18 mouse cellular contexts compared by ENCODE assay signal in the genomic region with DNA sequence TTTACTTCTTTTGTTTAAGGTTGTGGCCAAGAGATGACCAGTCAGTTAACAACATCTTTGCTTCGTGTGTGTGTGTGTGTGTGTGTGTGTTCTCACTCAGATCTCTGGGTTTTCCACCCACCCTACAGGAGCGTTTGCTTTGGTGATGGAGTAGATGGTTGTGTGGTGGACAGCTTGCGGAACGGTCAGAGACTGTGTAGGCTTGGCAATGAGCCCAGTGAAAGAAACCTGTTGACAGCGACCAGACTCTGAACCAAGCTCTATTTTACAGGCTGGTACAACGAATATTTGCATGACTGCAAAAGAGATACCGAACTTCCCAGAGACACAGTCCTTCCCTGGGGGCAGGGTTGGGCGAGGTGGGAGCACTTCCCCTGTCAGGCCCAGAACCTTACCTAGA. TPM values are rescaled to one million over a fixed set of nuclear protein-coding genes. Genes with fewer than 3 reads are reported as not detected.
DNase-seq lines count a peak whose midpoint lies in the region; ATAC-seq and TF ChIP-seq lines count a peak whose summit lies in the region.
"Had no signal": no experiment of that assay in that cellular context is flagged by ENCODE, and none has a peak within 500 bp of the region (broad histone marks: within the 10 kb centered on the region; RNA-seq: fewer than 3 reads in every experiment).

No protein-coding gene starts in this region.

- no peaks in the 10 kb centered on the region for H3K27me3 ChIP-seq in heart, postnatal 0 days (ENCODE audit: control insufficient read depth, insufficient read depth, low read length)
- no peaks in the 10 kb centered on the region for H3K27me3 ChIP-seq in midbrain, embryonic 14.5 days (ENCODE audit: control insufficient read depth, insufficient read depth, low read length)
- H3K27me3 ChIP-seq in midbrain, embryonic 11.5 days (ENCODE audit: control insufficient read depth, insufficient read depth, low read length) = no peaks in the 10 kb centered on the region
- H3K27me3 ChIP-seq: embryonic facial prominence, embryonic 13.5 days; intestine, embryonic 15.5 days; liver, embryonic 12.5 days; lung, embryonic 15.5 days; midbrain, embryonic 15.5 days had no signal

- no peak overlapping the region for H3K4me2 ChIP-seq in heart, postnatal 0 days (ENCODE audit: low read depth, low read length)
- H3K4me2 ChIP-seq in midbrain, embryonic 14.5 days (ENCODE audit: low read length) = no peak overlapping the region
- no peak overlapping the region for H3K4me2 ChIP-seq in midbrain, embryonic 11.5 days
- H3K4me2 ChIP-seq: embryonic facial prominence, embryonic 13.5 days; intestine, embryonic 15.5 days; kidney, embryonic 15.5 days; liver, embryonic 12.5 days; lung, embryonic 15.5 days; midbrain, embryonic 15.5 days had no signal

- no peak overlapping the region for H3K27ac ChIP-seq in heart, postnatal 0 days (ENCODE audit: low read depth)
- H3K27ac ChIP-seq in midbrain, embryonic 14.5 days (replicated peaks; ENCODE audit: low read depth, low read length) = no peak overlapping the region
- no peak overlapping the region for H3K27ac ChIP-seq in midbrain, embryonic 11.5 days (ENCODE audit: low read depth, low read length)
- H3K27ac ChIP-seq: embryonic facial prominence, embryonic 13.5 days; intestine, embryonic 15.5 days; kidney, embryonic 15.5 days; liver, embryonic 12.5 days; lung, embryonic 15.5 days; midbrain, embryonic 15.5 days; stomach, postnatal 0 days had no signal

- peak; percentile 5 for DNase-seq in cerebellum, adult 9-11 months
- DNase-seq in cerebellum, adult 11 months = no peak
- peak; percentile 22 for DNase-seq in heart, postnatal 0 days (ENCODE audit: low spot score)
- no peak for DNase-seq in heart, adult 8-10 months (ENCODE audit: low spot score)
- peak; percentile 24 for DNase-seq in midbrain, embryonic 14.5 days
- DNase-seq in midbrain, embryonic 11.5 days (ENCODE audit: low spot score, missing footprints) = no peak
- DNase-seq in cerebellum, postnatal 10 days = peak; percentile 92 to 95
- DNase-seq in layer of hippocampus, adult 9-10 months (ENCODE audit: low spot score) = no peak
- DNase-seq: adrenal gland, adult 8-10 months; gastrocnemius, postnatal 14 days; layer of hippocampus, postnatal 36 days had no signal

- no peak overlapping the region for H3K9ac ChIP-seq in heart, postnatal 0 days (replicated peaks; ENCODE audit: low read depth, low read length)
- H3K9ac ChIP-seq in midbrain, embryonic 14.5 days (replicated peaks; ENCODE audit: low read length) = no peak overlapping the region
- H3K9ac ChIP-seq in midbrain, embryonic 11.5 days (ENCODE audit: low read length) = no peak overlapping the region
- H3K9ac ChIP-seq: embryonic facial prominence, embryonic 13.5 days; intestine, embryonic 15.5 days; kidney, embryonic 15.5 days; liver, embryonic 12.5 days; lung, embryonic 15.5 days; midbrain, embryonic 15.5 days had no signal

- TF ChIP-seq EP300 in heart, postnatal 0 days (IDR thresholded peaks at IDR 0.05; ENCODE audit: low read depth) = no peak

- ATAC-seq in heart, postnatal 0 days (ENCODE audit: insufficient read depth, low read depth) = no peak
- no peak for ATAC-seq in midbrain, embryonic 14.5 days (ENCODE audit: low FRiP score, low TSS enrichment)
- ATAC-seq in midbrain, embryonic 11.5 days (ENCODE audit: low FRiP score) = no peak
- ATAC-seq: intestine, embryonic 15.5 days; liver, embryonic 12.5 days; midbrain, embryonic 15.5 days had no signal

- no peak for TF ChIP-seq CTCF in heart, postnatal 0 days (IDR thresholded peaks at IDR 0.05; ENCODE audit: low read depth)

- no peaks in the 10 kb centered on the region for H3K36me3 ChIP-seq in heart, postnatal 0 days (replicated peaks; ENCODE audit: control insufficient read depth, insufficient read depth, low read length)
- H3K36me3 ChIP-seq in midbrain, embryonic 14.5 days (ENCODE audit: control insufficient read depth, insufficient read depth, low read length) = no peaks in the 10 kb centered on the region
- no peaks in the 10 kb centered on the region for H3K36me3 ChIP-seq in midbrain, embryonic 11.5 days (ENCODE audit: control insufficient read depth, insufficient read depth, low read length)
- H3K36me3 ChIP-seq: embryonic facial prominence, embryonic 13.5 days; intestine, embryonic 15.5 days; kidney, embryonic 15.5 days; liver, embryonic 12.5 days; lung, embryonic 15.5 days; midbrain, embryonic 15.5 days had no signal

- 20% methylated on average over 8 of the region's 8 CpGs for WGBS in heart, postnatal 0 days
- 82% methylated on average over 8 of the region's 8 CpGs for WGBS in midbrain, embryonic 14.5 days
- WGBS in midbrain, embryonic 11.5 days = 92% methylated on average over 8 of the region's 8 CpGs

- peaks cover 12% of the 10 kb centered on the region; the same call in 1 of the 2 replicates for H3K4me1 ChIP-seq in heart, postnatal 0 days (ENCODE audit: control insufficient read depth, insufficient read depth)
- no peaks in the 10 kb centered on the region for H3K4me1 ChIP-seq in midbrain, embryonic 14.5 days (ENCODE audit: control insufficient read depth, insufficient read depth, low read length)
- no peaks in the 10 kb centered on the region for H3K4me1 ChIP-seq in midbrain, embryonic 11.5 days (ENCODE audit: control insufficient read depth, insufficient read depth, low read length)
- H3K4me1 ChIP-seq: embryonic facial prominence, embryonic 13.5 days; intestine, embryonic 15.5 days; liver, embryonic 12.5 days; lung, embryonic 15.5 days; midbrain, embryonic 15.5 days had no signal

- no peaks in the 10 kb centered on the region for H3K9me3 ChIP-seq in heart, postnatal 0 days (replicated peaks; ENCODE audit: control insufficient read depth, low read length)
- H3K9me3 ChIP-seq in midbrain, embryonic 14.5 days (ENCODE audit: control insufficient read depth, low read length) = no peaks in the 10 kb centered on the region
- no peaks in the 10 kb centered on the region for H3K9me3 ChIP-seq in midbrain, embryonic 11.5 days (ENCODE audit: control insufficient read depth, low read length)
- H3K9me3 ChIP-seq: embryonic facial prominence, embryonic 13.5 days; intestine, embryonic 15.5 days; kidney, embryonic 15.5 days; liver, embryonic 12.5 days; lung, embryonic 15.5 days; midbrain, embryonic 15.5 days had no signal

- no peak overlapping the region for H3K4me3 ChIP-seq in heart, postnatal 0 days (ENCODE audit: low read depth, low read length)
- H3K4me3 ChIP-seq in midbrain, embryonic 14.5 days (replicated peaks; ENCODE audit: low read depth, low read length) = no peak overlapping the region
- no peak overlapping the region for H3K4me3 ChIP-seq in midbrain, embryonic 11.5 days (ENCODE audit: low read depth, low read length)
- H3K4me3 ChIP-seq: embryonic facial prominence, embryonic 13.5 days; intestine, embryonic 15.5 days; kidney, embryonic 15.5 days; liver, embryonic 12.5 days; lung, embryonic 15.5 days; midbrain, embryonic 15.5 days had no signal

RNA-seq across cellular contexts. Expression of a gene that starts 30.2 kb away (rescaled TPM):
- 1.8 and 3.5 TPM in 2 replicates for total RNA-seq in heart, postnatal 0 days (2014; rRNA removed; ENCODE audit: low replicate concordance)
- polyA plus RNA-seq in heart, postnatal 0 days (2015; fragmentation: Nextera tagmentation; extraction: Ambion mirVana) = 0.61 and 0.84 TPM in 2 replicates
- 1 to 10 TPM; 1.9 to 2.2 (median 2.2) TPM for total RNA-seq in heart, adult 8-10 months (2022)
- 4.4 and 5.0 TPM in 2 replicates for polyA plus RNA-seq in midbrain, embryonic 14.5 days (2014; fragmentation: Nextera tagmentation; extraction: Ambion mirVana)
- 6.2 and 7.5 TPM in 2 replicates for polyA plus RNA-seq in midbrain, embryonic 11.5 days (2014; fragmentation: Nextera tagmentation; extraction: Ambion mirVana)

Comparison
In these comparisons a context has a peak if more than half of its experiments do, and no peak if none do; other contexts are left out.
1. DNase-seq: peak in cerebellum, adult 9-11 months (single experiment), heart, postnatal 0 days (single experiment), midbrain, embryonic 14.5 days (single experiment) and cerebellum, postnatal 10 days (2 of 2); none in cerebellum, adult 11 months (single experiment), heart, adult 8-10 months (single experiment), midbrain, embryonic 11.5 days (single experiment) and layer of hippocampus, adult 9-10 months (single experiment).